Mouse (Mus musculus): ENCODE results near the gene Pin1.
"Not testable (repeated sequence)": the region's sequence is repeated elsewhere in the genome, so short reads cannot be mapped to it uniquely, and the experiment has no call there.

The Pin1 gene

DNA sequence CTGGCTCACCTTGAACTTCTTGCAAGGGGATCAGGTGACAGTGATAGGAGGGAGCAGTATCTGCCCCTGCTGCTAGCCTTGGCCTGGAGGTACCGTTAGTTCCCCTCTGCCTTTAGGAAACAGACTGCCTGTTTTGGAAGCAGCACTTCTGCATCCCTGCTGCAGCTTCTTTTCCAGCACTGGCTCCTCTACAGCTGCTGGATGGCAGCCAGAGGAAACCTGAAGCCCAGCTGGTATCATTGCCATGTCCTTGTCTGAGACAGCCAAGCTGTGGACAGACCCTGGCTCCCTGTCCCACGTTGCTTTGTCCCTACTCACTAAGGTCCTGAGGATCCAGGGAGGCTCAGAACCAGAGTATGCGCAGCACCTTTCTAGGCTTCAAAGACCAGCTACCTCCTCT is 5.7 kb downstream of the Pin1 start:
- no peak for DNase-seq (ENCODE audit: extremely low read depth, low read depth)

DNA sequence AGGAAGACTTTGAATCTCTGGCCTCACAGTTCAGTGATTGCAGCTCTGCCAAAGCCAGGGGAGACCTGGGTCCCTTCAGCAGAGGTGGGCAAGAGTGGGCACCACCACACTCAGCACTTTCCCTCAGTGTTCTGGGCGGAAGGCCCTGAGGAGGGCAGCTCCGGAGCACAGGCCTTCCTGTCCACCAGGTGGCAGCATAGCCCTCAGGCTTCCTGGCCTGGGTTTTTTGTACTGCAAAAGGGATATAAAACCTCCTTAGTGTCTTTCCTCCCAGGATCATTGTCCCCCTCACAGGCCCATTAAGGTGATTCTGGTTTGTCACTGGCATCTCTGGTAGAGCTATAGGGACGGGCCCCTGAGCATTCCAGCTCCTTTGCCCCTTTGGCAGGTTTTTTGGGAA is 10.4 kb downstream of the Pin1 start:
- DNase-seq (ENCODE audit: extremely low read depth, low read depth), result peak; percentile 24

DNA sequence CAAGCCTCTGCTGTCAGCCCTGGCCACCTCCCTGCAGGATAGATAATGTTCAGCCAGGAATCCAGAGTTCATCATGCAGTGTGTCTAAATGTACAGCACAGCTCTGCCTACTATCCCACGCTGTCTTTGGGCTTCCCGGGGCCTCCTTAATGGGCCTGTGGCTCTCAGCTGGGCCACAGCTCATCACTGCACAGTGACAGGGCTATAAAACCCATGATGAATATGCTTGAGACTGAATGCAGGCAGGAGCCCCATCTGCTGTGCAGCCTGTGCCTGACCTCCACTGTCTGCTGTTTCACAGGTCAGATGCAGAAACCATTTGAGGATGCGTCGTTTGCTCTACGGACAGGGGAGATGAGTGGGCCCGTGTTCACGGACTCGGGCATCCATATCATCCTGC is 11.0 kb downstream of the Pin1 start:
- no peak for DNase-seq (ENCODE audit: extremely low read depth, low read depth)

DNA sequence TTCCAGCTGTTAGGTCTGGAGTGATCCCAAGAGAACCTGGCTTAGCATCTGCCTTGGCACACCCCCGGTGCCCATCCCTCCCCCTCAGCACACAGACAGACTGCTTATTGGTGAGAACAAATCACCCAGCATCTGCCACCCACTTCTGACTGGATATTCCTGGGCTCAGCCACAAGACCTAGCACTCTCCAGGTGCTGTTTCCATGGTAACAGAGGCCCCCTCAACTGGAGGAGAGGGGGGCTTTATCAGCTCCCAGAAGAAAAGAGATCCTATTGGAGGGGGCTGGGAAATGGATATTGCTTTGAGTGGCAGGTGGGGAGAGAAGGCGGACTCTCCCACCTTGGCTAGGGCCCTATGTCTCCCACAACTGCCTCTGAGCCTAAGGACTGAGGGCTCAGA is 12.1 kb downstream of the Pin1 start:
- no peak for DNase-seq (ENCODE audit: extremely low read depth, low read depth)

DNA sequence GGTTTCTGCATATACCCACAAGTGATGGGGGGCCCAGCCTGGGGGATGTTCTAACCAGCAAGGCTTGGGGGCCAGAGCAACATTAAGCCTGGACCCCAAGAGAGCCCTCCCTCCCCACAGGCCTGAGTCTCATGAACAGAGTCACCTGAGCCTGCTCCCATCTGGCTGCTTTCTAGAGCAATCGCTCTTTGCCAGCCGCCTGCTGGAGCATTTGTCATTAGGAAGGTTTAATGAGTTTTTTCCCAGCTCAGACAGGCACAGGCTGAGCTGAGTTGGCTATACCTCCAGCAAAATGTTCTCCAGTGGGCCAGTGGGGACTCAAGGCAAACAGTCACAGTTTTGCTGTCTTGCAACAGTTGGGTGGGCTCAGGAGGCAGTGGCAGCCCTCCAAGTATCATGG is 12.5 kb downstream of the Pin1 start:
- DNase-seq (ENCODE audit: extremely low read depth, low read depth), result no peak

DNA sequence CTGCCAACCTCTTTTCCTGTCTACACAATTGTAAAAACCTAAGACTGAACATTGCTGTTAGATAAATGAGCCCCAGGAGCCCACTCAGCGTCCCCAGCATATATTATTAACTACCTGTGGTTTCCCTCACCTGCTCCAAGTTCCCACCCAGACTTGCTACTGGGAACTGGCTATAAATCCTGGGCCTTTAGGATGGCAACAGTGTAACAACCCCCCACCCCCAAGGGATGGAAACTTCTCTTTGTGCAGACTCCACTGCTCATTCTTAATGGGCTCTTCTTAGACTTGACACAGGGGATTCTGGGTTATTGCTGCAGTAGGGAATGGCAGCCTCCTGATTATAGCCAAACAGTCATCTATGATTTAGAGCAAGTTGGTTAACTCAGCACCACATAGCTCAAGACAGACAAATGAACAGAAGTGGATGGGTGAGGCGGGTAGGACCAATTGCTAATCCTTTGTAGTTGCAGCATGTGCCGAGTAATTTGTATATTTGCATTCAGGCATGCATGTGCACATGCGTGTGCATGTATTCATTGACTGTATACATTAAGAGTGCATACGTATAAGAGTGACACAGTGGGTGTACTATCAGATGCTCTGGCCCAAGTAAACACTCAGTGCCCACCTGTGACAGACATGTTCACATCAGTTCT is 13.2 kb downstream of the Pin1 start:
- no peak for DNase-seq (ENCODE audit: extremely low read depth, low read depth)

DNA sequence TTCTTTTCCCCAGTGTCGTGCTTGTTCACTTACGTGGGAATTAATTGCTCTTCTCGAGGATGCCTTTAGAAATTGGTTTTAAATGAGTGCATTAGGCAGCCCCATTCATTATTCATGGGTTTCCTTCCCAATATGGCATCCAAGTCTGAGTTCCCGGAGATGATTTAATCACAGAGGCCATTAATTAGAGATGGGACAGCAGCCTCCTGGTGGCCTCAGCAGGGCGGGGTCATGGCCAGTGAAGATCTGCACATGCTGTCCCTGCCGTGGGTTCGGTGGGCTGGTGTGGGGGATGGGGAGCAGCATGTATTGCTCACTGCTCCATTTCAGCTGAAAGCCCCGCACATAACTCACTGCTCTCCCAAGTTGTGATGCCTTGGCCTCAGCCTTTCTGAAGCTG is 14.0 kb downstream of the Pin1 start:
- no peak for DNase-seq (ENCODE audit: extremely low read depth, low read depth)

DNA sequence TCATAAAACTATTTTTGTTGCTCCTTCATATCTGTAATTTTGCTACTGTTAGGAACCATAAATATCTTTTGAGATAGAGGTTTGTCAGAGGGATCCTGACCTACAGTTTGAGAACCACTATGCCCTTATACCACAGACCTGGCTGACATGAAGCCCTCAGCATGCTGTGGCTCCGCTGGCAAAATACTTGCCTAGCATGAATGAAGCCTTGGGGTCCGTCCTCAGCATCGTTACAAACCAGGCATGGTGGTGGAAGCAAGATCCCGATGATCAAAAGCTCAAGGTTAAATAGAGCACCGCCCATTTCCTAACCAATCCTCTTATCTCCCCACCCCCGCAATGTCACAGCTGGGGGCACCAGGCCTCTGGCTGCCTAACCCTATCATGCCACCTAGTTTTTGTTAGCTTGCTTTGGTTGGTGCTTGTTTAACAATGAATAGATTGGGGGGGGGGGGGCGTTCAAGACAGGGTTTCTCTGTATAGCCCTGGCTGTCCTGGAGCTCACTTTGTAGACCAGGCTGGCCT is 14.7 kb downstream of the Pin1 start:
- peak; percentile 37 for DNase-seq (ENCODE audit: extremely low read depth, low read depth)

DNA sequence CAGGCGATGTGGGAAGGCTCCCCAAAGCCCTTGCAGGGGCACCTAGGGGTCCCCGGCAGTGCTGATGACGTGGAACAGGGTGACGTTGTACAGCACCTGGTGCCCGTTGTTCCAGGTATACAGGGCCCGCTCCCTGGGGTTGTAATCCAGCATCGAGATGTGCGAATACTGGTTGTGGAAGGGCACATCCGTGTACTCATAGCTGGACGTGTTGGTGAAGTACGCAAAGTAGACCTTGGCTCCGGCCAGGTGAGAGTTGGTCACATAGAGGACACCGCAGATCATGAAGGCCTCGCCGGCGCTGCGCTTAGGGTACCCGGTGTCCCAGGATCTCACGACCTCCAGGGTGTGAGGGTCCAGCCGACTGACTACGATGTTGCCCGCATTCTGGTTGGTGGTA is 16.2 kb downstream of the Pin1 start:
- DNase-seq (ENCODE audit: extremely low read depth, low read depth), result no peak

DNA sequence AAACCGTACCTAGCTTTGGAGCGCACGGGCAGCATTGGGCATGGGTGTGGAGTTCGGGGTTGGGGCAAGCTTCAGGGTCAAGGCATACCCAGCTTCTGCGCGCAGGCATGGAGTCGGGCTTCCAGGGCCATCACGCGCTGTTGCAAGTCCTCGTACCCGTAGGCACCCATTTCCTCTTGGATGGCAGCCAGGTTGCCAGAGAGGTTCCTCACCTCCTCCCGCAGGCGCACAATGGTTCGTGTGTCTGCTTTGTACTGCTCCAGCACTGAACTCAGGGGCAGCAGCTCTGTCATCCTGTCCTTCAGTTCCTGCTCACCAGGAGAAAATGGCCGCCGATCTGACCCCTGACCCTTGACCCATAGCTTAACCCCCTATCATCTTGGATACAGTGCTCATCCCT is 20.2 kb downstream of the Pin1 start:
- DNase-seq (ENCODE audit: extremely low read depth, low read depth), result peak; percentile 39

DNA sequence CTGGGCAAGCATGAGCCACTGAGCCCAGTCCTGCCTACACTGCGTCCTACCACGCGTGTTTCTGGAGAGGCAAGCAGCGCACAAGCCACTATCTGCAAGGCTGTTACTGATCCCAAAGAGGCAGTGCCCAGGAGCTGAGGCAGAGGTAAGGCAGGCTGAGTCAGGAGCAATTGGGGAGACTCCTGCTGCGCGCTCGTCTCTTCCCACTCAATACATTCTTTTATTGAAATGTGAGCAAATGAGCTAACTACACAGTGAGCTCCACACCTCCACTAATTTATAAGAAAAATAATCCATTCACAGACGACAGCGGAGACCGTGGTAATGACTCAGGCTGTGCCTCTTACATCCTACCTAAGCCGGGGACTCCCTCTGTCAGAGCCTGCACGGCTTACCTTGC is 26.0 kb downstream of the Pin1 start:
- no peak for DNase-seq (ENCODE audit: extremely low read depth, low read depth)

DNA sequence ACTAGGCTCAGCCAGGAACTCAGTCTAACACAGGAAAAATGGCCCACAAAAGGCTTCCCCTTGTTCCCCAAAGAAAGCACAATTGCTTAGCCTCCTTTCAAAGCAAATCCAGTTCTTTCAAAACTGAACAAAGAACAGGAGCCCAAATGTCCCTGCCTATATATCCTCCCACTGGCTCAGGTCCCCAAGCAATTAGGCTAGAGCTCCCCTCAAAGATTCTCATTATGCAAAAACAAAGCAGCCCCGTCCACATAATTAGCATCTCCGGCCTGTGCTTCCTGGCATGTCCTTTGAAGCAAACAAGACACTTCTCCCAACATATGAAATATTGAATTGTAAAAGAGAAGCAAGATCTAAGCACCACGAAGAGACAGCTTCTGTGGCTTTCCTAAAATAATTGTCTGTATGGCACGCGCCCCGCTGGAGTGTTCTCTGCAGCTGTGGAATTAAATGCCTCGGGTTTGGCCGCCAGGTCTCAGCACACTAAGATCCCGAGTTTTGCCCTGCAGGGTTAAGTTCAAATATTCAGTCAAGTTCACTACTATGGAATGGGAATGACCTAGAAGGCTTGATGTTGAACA is 28.6 kb downstream of the Pin1 start:
- no peak for DNase-seq (ENCODE audit: extremely low read depth, low read depth)

DNA sequence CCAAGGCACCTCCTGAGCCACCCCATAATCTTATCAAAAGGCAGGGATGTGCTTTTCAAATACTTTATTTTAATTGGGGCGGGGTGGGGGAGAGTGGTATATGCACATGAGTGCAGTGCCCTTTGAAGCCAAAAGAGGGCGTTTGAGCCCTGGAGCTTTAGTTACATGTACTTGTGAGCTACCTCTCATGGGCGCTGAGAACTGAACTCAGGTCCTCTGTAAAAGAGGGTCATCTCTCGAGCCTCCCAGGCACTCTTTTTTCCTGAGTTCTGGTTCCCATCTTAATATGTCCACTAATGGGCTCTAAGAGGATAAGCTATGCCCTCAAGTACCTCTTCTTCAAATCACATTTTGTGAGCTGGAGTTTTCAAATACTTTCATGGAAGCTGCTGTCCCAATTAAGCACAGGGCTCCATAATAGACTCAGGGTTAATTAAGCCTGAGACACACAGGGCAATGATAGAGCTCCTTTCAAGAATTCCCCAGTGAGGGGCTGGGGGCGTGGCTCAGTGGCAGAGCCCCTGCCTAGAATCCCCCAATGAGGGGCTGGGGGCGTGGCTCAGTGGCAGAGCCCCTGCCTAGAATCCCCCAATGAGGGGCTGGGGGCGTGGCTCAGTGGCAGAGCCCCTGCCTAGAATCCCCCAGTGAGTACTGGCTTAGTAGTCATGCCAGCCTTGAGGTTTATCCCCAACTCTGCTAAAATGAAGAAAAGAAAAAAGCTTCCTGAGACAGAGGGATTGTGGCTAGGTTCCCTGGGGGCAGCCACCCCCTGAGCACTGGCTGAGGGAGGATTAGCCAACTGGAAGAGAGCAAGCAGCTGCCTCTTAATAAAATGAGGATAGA is 29.9 kb downstream of the Pin1 start:
- DNase-seq (ENCODE audit: extremely low read depth, low read depth), result no peak

DNA sequence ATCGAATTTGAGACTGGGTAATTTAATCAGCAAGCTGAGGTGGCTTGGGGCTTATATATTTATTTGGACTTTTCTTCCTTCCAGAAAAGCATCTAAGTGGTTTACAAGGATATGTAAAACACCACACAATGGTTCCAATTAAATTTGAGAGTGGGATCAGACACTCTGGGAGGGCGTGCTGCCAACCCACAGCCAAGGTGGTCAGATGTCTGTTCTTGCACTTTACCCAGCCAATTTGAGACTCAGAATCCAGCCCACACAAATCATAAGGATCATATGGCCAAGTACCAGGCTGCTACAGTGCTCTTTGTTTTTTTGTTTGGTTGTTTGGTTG is 30.5 kb downstream of the Pin1 start:
- DNase-seq (ENCODE audit: extremely low read depth, low read depth), result no peak

DNA sequence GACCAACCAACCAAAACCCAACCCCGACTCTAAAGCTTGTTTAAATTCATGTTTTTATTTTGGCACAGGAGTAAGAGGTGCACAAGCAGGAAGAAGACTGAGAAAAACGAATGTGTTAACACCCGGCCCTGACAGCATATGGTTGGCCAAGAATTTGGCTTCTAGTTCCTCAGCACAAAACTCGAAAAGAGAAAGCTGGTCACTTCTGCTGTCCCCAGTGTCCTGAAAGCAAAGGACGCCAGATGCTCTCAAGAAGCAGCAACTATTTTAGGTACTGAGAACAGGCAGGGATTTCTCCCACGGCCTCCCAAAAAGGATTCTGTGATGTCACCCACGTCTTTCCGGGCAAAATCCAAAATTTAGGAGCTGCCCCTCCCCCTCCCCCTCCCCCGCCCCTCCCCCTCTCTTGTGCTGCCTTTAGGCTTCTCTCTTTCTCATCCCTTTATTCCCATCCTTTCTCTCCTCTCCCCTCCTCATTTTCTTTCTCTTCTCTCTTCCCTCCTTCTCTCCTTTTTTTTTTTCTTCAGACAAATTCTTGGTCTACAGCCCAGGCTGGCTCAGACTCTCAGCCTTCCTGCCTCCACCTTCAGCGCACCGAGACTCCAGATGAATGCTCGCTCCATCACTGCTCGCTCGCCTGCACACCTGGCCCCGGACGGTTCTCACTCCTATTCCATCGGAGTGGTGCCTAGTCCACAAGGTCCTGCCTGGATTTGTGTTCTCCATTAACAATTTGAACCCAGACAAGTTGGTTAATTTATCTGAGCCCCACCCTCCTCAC is 33.4 kb downstream of the Pin1 start:
- no peak for DNase-seq (ENCODE audit: extremely low read depth, low read depth)

DNA sequence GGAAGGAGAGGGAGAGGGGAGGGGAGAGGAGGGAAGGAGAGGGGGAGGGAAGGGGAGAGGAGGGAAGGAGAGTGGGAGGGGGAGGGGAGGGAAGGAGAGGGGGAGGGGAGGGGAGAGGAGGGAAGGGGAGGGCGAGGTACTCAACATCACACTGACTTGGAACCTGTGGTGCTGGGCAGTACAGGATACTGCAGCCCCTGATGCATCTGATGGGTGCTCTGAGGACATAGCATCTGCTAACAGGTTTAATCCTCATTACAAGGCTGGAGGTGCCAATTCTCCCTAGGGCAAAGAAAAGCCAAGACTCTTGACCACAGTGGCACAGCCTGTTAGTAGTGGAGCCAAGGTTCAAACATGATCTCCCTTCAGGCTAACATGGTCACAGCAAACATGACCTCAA is 37.5 kb downstream of the Pin1 start:
- no peak for DNase-seq (ENCODE audit: extremely low read depth, low read depth)

DNA sequence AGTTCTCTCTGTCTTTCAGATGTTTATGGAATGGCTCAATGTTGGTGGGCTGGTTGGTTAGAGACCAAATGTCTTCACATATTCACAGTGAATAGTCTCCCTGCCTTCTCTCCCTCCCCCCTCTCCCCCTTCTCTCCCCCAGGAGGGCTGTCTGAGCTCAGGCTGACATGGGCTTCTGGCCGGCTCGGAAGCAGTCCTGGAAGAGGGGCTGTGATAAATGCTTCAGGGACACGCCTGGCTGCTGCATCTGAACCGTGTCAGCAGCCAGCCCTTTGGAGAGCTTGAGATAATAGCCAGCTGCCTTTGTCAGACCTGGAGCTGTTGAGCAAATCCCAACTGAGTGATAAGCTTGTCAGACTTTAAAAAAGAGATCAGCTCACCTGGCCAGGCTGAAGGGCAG is 38.0 kb downstream of the Pin1 start:
- no peak for DNase-seq (ENCODE audit: extremely low read depth, low read depth)

DNA sequence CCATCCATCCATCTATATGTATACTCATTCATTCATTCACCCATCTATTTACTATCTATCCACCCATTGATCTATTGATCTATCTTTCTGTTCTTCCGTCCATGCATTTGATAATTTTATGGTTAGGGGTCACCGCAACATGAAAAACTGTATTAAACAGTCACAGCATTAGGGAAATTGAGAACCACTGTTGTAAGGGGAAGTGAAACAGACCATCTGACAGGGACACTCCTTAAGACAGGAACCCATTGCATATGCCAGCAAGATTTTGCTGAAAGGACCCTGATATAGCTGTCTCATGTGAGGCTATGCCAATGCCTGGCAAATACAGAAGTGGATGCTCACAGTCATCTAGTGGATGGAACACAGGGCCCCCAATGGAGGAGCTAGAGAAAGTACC is 38.6 kb downstream of the Pin1 start:
- DNase-seq (ENCODE audit: extremely low read depth, low read depth), result not testable (repeated sequence)

DNA sequence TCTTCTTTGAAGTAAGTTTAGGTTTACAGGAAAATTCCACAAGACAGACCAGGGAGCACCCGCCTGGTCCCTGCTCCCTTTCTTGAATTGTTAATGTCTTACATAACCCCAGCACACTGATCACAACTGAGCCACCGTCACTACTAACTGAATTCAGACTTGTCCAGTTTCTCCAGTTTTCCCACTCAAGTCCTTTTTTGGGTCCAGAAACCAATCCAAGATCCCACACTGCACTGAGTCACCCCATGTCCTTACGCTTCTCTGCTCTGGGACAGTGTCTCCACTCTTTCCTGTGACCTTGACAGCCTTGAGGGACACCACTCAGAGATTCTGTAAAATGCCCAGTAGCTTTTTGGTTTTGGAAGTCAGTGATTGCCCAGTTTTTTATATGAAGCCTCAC is 41.0 kb downstream of the Pin1 start:
- no peak for DNase-seq (ENCODE audit: extremely low read depth, low read depth)

DNA sequence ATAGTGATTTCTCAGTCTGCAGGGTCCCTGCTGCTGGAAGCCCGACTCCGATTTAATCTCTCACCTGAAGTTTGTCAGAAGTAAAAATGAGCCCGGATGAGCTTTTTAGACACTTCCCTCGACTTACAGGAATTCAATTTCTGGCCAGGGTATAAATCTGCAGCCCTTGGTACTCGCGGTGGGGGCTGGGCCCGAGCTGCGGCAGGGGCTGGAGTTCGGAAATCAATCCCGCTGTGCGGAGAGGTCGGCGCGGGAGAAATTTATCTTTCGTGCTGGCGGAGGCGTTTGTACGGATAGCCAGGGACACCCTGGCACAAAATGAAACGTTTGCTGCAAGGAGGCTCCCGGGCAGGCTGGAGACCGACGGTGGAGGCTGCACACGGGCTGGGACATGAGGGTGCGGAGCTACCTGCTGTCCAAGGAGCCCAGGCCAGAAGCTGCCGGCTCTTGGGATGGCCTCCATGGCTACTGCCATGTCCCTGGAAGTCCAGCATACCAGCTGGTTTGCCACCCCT is 42.9 kb downstream of the Pin1 start:
- no peak for DNase-seq (ENCODE audit: extremely low read depth, low read depth)

DNA sequence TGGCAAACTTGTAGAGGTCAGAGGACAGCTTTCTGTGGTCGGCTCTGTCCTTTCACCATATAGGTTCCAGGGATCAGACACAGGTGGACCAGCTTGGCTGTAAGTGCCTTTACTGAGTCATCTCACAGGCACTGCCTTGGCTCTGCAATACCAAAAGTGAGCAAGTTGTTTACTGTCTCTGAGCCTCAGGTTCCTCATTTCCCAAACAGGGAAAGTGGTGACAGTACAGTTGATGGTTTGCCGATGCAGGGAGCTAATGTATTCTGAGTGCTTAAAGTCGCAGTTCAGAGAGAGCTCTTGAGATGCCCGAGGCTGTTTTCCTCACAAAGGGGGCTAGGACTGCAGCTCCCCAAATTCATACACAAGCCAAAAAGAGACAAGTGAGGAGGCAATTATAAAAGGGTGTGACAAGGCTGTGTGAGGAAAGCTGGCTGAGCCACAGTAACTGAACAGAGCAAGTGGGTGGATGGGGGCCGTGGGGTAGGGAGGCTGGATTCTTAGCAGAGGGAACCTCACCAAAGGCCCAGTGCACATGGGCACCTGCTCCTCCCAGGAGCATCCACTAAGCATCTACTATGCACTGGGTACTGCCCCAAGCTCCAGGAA is 44.3 kb downstream of the Pin1 start:
- no peak for DNase-seq (ENCODE audit: extremely low read depth, low read depth)
